Mouse (Mus musculus): ENCODE measurements at regions not wholly inside any gene's neighbourhood (a gene's known extent, or its start where the extent isn't known, plus 50 kb on each side); places are given as distances from the start of the nearest gene placed in this dataset.

GRCm38 (mm10) chr6:51269617-51270016 lies 162.9 kb upstream of the Nfe2l3 start:
- Histone ChIP-seq H3K36me3 (no peaks in the 10 kb centered on the region), H3K4me2 (peak overlapping the region; percentile 99), H3K9ac (0 out of 2 replicates have a peak overlapping the region, but pooled peaks have one; percentile 68), H3K9me3 (no peaks in the 10 kb centered on the region), H3K27me3 (peaks cover 33% of the 10 kb centered on the region), H3K4me3 (peak overlapping the region; percentile 64), H3K4me1 (replicated peaks) (peaks cover 19% of the 10 kb centered on the region), H3K27ac (no peak overlapping the region)
- WGBS: 23% methylated on average over 10 of the region's 10 CpGs
- no peak for ATAC-seq (ENCODE audit: low FRiP score)

- Histone ChIP-seq H3K36me3 (no peaks in the 10 kb centered on the region), H3K27ac (no peak overlapping the region), H3K9ac (peak overlapping the region; percentile 68), H3K4me1 (replicated peaks) (peaks cover 19% of the 10 kb centered on the region), H3K4me2 (peak overlapping the region; percentile 99), H3K27me3 (peaks cover 33% of the 10 kb centered on the region), H3K9me3 (no peaks in the 10 kb centered on the region), H3K4me3 (peak overlapping the region; percentile 64)
- WGBS: under 1% methylated on average over 80 of the region's 80 CpGs
- peak; percentile 88 for ATAC-seq (ENCODE audit: low FRiP score)
These were observed 162.0 kb upstream of the Nfe2l3 start for GRCm38 (mm10) chr6:51270216-51271127.

DNA sequence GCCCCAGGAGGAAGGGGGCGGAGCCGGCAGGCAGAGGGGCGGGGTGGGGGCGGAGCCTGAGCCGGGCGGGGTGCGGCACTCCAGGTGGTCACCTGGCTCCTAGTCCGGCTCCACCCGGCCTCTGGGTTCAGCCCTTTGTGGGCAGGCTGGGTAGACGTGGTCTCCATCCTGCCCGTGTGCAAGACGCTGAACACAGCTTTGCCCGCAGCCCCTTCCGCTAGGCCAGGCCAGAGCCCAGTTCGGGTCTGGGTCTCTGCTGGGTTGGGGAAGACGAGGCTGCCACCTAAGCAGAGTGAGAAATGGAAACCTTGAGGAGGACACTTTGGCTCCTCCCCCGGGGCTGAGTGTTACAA lies 161.4 kb upstream of the Nfe2l3 start:
- H3K4me3 ChIP-seq: peak overlapping the region; percentile 64
- peak overlapping the region; percentile 99 for H3K4me2 ChIP-seq
- H3K27me3 ChIP-seq: peaks cover 33% of the 10 kb centered on the region
- no peaks in the 10 kb centered on the region for H3K9me3 ChIP-seq
- 3% methylated on average over 17 of the region's 17 CpGs for WGBS
- H3K4me1 ChIP-seq (replicated peaks): peaks cover 19% of the 10 kb centered on the region
- no peaks in the 10 kb centered on the region for H3K36me3 ChIP-seq
- peak overlapping the region; percentile 68 for H3K9ac ChIP-seq
- H3K27ac ChIP-seq: 0 out of 2 replicates have a peak overlapping the region, but pooled peaks have one; percentile 49
- ATAC-seq (ENCODE audit: low FRiP score): peak; percentile 49

DNA sequence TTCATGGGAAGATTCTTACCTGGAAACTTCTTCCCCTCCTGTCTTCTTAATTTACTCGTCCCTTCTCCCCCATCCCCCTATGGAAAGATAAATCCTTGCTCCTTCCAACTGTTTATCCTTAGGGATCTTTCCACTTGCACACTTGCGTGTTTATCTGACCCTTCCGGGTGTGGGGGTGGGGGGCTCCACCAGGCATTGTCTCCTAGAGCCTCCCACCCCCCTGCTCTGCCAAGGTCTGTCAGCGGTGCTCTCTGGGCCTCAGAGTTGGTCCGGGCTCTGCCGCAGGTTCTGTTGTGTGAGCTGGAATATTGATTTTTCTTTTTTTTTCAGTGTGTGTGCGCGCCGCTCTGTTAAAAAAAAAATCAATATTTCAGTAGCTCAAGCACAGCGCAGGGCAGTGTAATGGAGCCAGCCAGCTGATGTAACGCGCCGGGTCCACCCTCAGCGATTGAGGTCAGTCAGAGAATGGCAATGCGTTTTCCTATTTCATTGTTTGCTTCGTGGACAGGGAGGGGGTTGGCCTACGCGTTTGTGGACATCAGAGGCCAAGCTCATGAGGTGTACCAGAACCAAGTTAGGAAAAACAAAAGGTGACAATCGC lies 160.2 kb upstream of the Nfe2l3 start:
- Histone ChIP-seq H3K4me3 (no peak overlapping the region), H3K27ac (peak overlapping the region; percentile 64), H3K36me3 (no peaks in the 10 kb centered on the region), H3K9me3 (no peaks in the 10 kb centered on the region), H3K4me1 (replicated peaks) (peaks cover 19% of the 10 kb centered on the region), H3K4me2 (no peak overlapping the region), H3K27me3 (peaks cover 33% of the 10 kb centered on the region), H3K9ac (no peak overlapping the region)
- WGBS: 78% methylated on average over 19 of the region's 19 CpGs
- ATAC-seq (ENCODE audit: low FRiP score): peak; percentile 41; the same call in 1 of the 2 replicates

DNA sequence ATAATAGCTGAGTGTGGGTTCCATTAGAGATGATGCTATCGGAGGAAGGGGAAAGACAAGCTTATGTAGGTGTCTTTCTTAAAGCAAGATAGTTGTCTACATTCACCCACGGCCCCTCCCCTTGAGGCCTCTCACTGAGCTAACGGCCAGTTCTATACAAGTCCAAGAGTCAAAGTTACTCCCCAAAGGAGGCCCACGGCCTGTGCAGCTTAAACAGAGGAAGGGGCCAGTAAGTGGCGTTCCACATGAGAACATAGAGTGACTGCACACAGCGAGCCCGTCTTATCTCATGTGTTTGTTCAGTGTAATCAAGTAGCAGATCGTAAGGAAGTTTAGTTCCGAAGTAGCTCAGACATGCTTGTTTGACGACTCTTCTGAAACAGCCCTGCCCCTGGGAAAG lies 153.0 kb upstream of the Nfe2l3 start:
- Histone ChIP-seq H3K36me3 (no peaks in the 10 kb centered on the region), H3K9me3 (no peaks in the 10 kb centered on the region), H3K4me3 (no peak overlapping the region), H3K27ac (no peak overlapping the region), H3K4me2 (no peak overlapping the region), H3K9ac (no peak overlapping the region), H3K27me3 (no peaks in the 10 kb centered on the region), H3K4me1 (replicated peaks) (no peaks in the 10 kb centered on the region)
- ATAC-seq (ENCODE audit: low FRiP score): no peak
- 89% methylated on average over 10 of the region's 10 CpGs for WGBS

DNA sequence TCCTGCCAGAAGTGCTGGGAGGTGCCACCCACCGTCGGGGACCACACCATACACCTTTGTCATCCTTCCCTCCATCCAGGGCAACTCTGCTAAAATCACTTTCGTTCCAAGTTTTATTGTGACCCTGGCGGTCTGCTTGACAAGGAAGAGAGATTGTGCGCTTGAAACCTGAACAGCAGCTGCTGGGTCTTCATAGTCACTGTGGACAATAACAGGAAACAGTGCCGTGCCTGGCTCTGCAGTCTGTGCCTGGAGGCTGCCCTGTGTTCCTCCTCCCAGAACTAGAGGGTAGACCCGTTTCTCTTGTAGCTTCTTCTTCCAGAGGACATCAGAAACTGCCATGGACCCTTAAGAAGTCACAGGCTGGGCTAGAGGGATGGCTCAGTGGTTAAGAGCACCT lies 152.2 kb upstream of the Nfe2l3 start:
- WGBS: 81% methylated on average over 7 of the region's 7 CpGs
- Histone ChIP-seq H3K4me2 (no peak overlapping the region), H3K36me3 (no peaks in the 10 kb centered on the region), H3K4me3 (no peak overlapping the region), H3K4me1 (replicated peaks) (no peaks in the 10 kb centered on the region), H3K9me3 (no peaks in the 10 kb centered on the region), H3K27me3 (no peaks in the 10 kb centered on the region), H3K27ac (no peak overlapping the region), H3K9ac (no peak overlapping the region)
- ATAC-seq (ENCODE audit: low FRiP score): no peak

DNA sequence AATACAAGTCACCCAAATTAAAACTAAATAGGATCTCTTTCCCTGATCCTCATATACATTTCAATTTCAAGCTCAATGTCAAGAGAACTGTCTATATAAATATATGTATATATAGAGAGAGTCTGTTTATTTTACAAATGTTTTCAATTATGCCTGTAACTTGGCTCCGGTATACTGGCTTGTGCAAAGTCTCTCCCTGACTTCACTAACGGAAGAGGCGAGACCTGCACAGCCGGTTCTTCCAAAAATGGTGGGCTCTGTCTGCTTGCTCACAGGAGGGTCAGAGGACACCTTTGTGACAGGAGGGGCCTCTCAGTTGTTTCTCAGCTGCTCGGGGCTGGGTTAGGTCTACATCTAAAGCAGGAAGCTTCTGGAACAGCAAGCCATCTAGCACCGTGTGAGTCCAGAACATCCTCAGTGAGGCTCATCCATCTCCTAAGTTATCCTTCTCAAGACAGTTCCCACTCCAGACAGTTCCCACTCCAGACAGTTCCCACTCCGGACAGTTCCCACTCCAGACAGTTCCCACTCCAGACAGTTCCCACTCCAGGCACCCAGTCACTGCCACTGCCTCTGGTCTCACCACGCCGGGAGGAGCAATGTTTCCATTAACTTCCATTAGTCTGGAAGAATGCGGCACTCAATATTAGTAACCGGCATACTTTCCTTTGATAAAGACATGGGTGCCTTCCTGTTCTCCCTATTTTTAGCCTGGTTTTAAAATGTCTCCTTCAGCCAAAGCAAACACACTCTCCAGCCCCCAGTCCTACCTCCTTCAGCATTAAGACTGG lies 148.4 kb upstream of the Nfe2l3 start:
- Histone ChIP-seq H3K4me2 (no peak overlapping the region), H3K9me3 (no peaks in the 10 kb centered on the region), H3K4me3 (no peak overlapping the region), H3K4me1 (replicated peaks) (no peaks in the 10 kb centered on the region), H3K36me3 (no peaks in the 10 kb centered on the region), H3K9ac (no peak overlapping the region), H3K27ac (no peak overlapping the region), H3K27me3 (no peaks in the 10 kb centered on the region)
- ATAC-seq (ENCODE audit: low FRiP score): no peak
- 88% methylated on average over 11 of the region's 11 CpGs for WGBS

DNA sequence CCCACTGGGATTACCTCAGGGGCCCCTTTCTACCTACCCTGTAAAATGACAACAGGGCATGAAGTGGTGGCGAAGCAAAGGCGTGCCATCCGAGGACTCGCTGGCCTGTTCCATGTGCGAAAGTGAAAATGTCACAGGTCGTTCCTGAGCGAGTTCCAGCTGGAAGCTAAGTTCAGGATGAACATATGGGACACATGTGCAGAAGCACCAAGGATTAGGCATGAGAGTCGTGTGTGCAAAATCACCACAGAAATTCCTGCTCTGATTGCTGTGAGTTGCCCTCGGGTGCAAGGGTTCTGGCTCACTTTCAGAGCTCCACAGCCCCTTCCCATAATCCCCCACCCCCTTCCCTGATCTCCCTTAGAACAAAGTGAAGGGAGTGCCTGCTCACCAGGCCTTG lies 147.6 kb upstream of the Nfe2l3 start:
- Histone ChIP-seq H3K4me1 (replicated peaks) (no peaks in the 10 kb centered on the region), H3K4me2 (no peak overlapping the region), H3K27me3 (no peaks in the 10 kb centered on the region), H3K36me3 (no peaks in the 10 kb centered on the region), H3K9ac (no peak overlapping the region), H3K27ac (no peak overlapping the region), H3K9me3 (no peaks in the 10 kb centered on the region), H3K4me3 (no peak overlapping the region)
- WGBS: 85% methylated on average over 9 of the region's 9 CpGs
- no peak for ATAC-seq (ENCODE audit: low FRiP score)

GRCm38 (mm10) chr6:51286836-51287235 lies 145.6 kb upstream of the Nfe2l3 start:
- Histone ChIP-seq H3K4me3 (no peak overlapping the region), H3K9ac (no peak overlapping the region), H3K4me2 (no peak overlapping the region), H3K4me1 (replicated peaks) (no peaks in the 10 kb centered on the region), H3K36me3 (no peaks in the 10 kb centered on the region), H3K27me3 (no peaks in the 10 kb centered on the region), H3K9me3 (no peaks in the 10 kb centered on the region), H3K27ac (no peak overlapping the region)
- WGBS: 69% methylated on average over 2 of the region's 2 CpGs
- no peak for ATAC-seq (ENCODE audit: low FRiP score)

GRCm38 (mm10) chr6:51287383-51287782 lies 145.1 kb upstream of the Nfe2l3 start:
- 85% methylated on average over 2 of the region's 2 CpGs for WGBS
- Histone ChIP-seq H3K9ac (no peak overlapping the region), H3K4me2 (no peak overlapping the region), H3K27ac (no peak overlapping the region), H3K4me1 (replicated peaks) (no peaks in the 10 kb centered on the region), H3K36me3 (no peaks in the 10 kb centered on the region), H3K9me3 (no peaks in the 10 kb centered on the region), H3K27me3 (no peaks in the 10 kb centered on the region), H3K4me3 (no peak overlapping the region)
- ATAC-seq (ENCODE audit: low FRiP score): no peak

GRCm38 (mm10) chr6:51287807-51288206 lies 144.7 kb upstream of the Nfe2l3 start:
- no peaks in the 10 kb centered on the region for H3K4me1 ChIP-seq (replicated peaks)
- no peak overlapping the region for H3K27ac ChIP-seq
- no peak overlapping the region for H3K4me2 ChIP-seq
- no peaks in the 10 kb centered on the region for H3K27me3 ChIP-seq
- no peak overlapping the region for H3K4me3 ChIP-seq
- no peaks in the 10 kb centered on the region for H3K9me3 ChIP-seq
- H3K36me3 ChIP-seq: no peaks in the 10 kb centered on the region
- WGBS: 79% methylated on average over 6 of the region's 6 CpGs
- no peak overlapping the region for H3K9ac ChIP-seq
- ATAC-seq (ENCODE audit: low FRiP score): no peak

DNA sequence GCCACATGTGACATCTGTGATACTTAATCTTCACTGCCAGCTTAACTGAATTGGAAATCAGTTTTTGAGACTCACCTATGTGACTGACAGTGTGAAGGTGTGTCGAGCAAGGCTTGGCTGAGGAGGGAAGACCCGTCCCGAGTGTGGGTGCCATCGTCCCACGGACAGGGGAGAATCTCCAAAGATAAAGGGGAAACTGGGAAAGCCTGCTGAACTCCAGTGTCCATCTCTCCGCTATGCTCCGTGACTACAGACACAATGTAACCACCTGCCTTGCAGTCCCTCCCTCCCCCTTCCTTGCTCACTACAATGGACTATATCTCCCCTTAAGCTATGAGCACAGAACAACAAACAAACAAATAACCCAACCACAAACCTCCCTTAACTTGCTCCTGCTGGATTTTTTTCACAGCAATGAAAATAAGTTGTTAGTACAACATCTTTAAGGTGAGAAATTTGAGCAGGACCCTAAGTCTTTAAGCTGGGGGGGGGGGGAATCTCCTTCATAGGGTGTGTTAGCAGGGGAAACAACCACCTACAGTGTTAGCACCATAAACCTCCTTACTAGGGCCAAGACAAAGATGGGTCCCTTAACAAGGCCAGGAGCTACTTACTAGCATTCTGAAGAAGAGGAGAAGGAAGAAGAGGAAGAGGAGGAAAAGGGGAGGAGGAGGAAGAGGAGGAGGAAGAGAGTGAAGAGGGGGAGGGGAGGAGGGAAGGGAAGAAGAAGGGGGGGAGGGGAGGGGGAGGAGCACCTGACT lies 144.0 kb upstream of the Nfe2l3 start:
- no peak for ATAC-seq (ENCODE audit: low FRiP score)
- Histone ChIP-seq H3K4me2 (no peak overlapping the region), H3K27ac (no peak overlapping the region), H3K36me3 (no peaks in the 10 kb centered on the region), H3K27me3 (no peaks in the 10 kb centered on the region), H3K9me3 (peaks cover 3% of the 10 kb centered on the region; the same call in 1 of the 2 replicates), H3K4me3 (no peak overlapping the region), H3K9ac (no peak overlapping the region), H3K4me1 (replicated peaks) (no peaks in the 10 kb centered on the region)
- WGBS: 84% methylated on average over 7 of the region's 7 CpGs

Data from hindbrain, embryonic 13.5 days (tissue).